Mouse (Mus musculus): ENCODE measurements at regions not wholly inside any gene's neighbourhood (a gene's known extent, or its start where the extent isn't known, plus 50 kb on each side); places are given as distances from the start of the nearest gene placed in this dataset.

DNA sequence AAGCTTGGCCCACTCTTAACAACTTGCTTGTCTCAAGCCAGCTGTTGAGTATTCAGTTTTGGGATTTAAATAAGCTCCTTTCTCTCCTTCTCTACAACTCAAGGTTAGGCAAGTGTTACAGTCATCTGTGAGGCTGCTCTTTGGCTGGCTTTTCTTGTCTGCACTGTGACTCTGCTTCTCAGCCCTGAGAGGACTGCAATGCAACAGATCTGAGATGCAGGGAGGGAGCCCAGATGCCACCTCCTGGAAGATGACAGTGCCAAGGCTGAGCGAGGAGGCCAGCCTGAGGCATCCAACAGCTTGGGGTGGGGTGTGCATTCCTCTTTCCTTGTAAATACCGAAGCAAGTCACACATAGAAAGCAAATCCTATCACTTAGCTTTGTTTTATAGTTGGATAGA lies 86.2 kb upstream of the Arhgap32 start:
- H3K9ac ChIP-seq = no peak overlapping the region
- no peak for ATAC-seq (ENCODE audit: insufficient number of reproducible peaks, low FRiP score)
- peaks cover 53% of the 10 kb centered on the region for H3K4me1 ChIP-seq (replicated peaks)
- no peak overlapping the region for H3K4me3 ChIP-seq
- WGBS = 38% methylated on average over 2 of the region's 2 CpGs
- no peak overlapping the region; the same call in 1 of the 2 replicates for H3K27ac ChIP-seq (ENCODE audit: poor library complexity, severe bottlenecking)
- H3K9me3 ChIP-seq (replicated peaks) = no peaks in the 10 kb centered on the region
- H3K27me3 ChIP-seq (replicated peaks) = no peaks in the 10 kb centered on the region
- no peaks in the 10 kb centered on the region for H3K36me3 ChIP-seq
- H3K4me2 ChIP-seq = no peak overlapping the region

- 44% methylated on average over 7 of the region's 7 CpGs for WGBS
- Histone ChIP-seq H3K27me3 (replicated peaks) (no peaks in the 10 kb centered on the region), H3K4me1 (replicated peaks) (peaks cover 53% of the 10 kb centered on the region), H3K4me2 (no peak overlapping the region), H3K27ac (ENCODE audit: poor library complexity, severe bottlenecking) (no peak overlapping the region), H3K9me3 (replicated peaks) (no peaks in the 10 kb centered on the region), H3K9ac (no peak overlapping the region), H3K36me3 (no peaks in the 10 kb centered on the region), H3K4me3 (no peak overlapping the region)
- ATAC-seq (ENCODE audit: insufficient number of reproducible peaks, low FRiP score) = no peak
Observed at GRCm38 (mm10) chr9:32030203-32030602, 85.7 kb upstream of the Arhgap32 start.

- H3K4me3 ChIP-seq = peak overlapping the region; percentile 78
Observed at GRCm38 (mm10) chr9:32031950-32032453, 83.9 kb upstream of the Arhgap32 start.

DNA sequence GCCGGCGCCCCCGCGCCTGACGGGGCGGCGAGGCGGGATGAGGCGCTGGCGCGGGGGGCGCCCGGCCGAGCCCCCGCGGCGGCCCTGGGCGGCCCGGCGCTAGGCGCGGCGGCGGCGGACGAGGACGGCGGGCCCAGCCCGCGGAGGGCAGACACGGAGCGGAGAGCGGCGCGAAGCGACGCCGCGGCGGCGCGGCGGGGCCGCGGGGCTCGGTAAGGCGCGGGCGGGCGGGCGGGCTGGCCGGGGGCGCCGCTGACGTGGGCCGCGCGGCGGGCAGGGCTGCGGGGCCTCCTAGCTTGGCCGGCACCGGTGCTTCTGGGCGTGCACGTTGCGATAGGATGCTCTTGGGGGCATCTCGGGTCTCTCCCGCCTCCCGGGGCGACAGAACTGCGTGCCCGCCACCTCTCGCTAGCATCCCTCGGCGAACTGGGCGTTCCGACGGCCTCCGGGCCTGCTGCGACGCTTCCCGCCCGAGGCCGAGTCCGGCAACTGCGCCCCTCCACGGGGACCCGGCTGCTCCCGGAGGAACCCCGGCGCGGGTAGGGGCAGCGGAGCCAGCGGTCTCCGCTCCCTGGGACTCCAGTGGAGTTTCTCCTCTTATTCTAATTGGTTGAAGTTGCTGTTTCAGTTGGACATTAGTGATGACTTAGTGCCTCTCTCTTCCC lies 83.3 kb upstream of the Arhgap32 start:
- peak overlapping the region; percentile 78 for H3K4me3 ChIP-seq
- H3K36me3 ChIP-seq = no peaks in the 10 kb centered on the region
- H3K27me3 ChIP-seq (replicated peaks) = no peaks in the 10 kb centered on the region
- peaks cover 51% of the 10 kb centered on the region for H3K4me1 ChIP-seq (replicated peaks)
- H3K4me2 ChIP-seq = peak overlapping the region; percentile 77
- 14% methylated on average over 84 of the region's 94 CpGs for WGBS
- no peaks in the 10 kb centered on the region for H3K9me3 ChIP-seq (replicated peaks)
- ATAC-seq (ENCODE audit: insufficient number of reproducible peaks, low FRiP score) = peak; percentile 37
- peak overlapping the region; percentile 77 for H3K27ac ChIP-seq (ENCODE audit: poor library complexity, severe bottlenecking)
- H3K9ac ChIP-seq = peak overlapping the region; percentile 87

More at GRCm38 (mm10) chr9:32031950-32032453, 83.9 kb upstream of the Arhgap32 start:
- H3K36me3 ChIP-seq = no peaks in the 10 kb centered on the region
- H3K4me2 ChIP-seq = peak overlapping the region; percentile 77
- H3K9me3 ChIP-seq (replicated peaks) = no peaks in the 10 kb centered on the region
- H3K27ac ChIP-seq (ENCODE audit: poor library complexity, severe bottlenecking) = peak overlapping the region; percentile 77
- peak overlapping the region; percentile 87 for H3K9ac ChIP-seq
- peaks cover 56% of the 10 kb centered on the region for H3K4me1 ChIP-seq (replicated peaks)
- no peaks in the 10 kb centered on the region for H3K27me3 ChIP-seq (replicated peaks)
- 3% methylated on average over 58 of the region's 64 CpGs for WGBS
- ATAC-seq (ENCODE audit: insufficient number of reproducible peaks, low FRiP score) = peak; percentile 86

DNA sequence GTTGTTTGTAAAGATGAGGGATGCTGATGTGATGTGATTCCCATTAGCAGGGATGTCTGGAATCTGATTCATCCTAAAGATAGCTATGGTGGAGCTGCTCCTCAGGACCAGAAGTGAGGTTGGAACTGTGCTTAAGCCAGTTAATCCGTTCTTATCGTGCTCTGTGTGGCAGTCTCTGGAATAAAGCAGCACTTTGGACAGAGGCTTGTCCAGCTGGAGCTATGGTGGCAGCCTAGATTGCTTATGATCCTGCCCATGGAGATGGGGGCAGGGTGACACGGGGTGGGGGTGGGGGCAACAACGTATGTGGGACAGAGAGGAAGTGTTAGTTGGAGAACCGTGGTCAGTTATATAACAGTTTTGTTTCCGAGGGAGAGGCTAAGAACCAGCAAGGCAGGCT lies 82.0 kb upstream of the Arhgap32 start:
- no peaks in the 10 kb centered on the region for H3K36me3 ChIP-seq
- H3K4me1 ChIP-seq (replicated peaks) = peaks cover 52% of the 10 kb centered on the region
- 18% methylated on average over 6 of the region's 6 CpGs for WGBS
- peak overlapping the region; percentile 78; the same call in 1 of the 2 replicates for H3K4me3 ChIP-seq
- no peaks in the 10 kb centered on the region for H3K9me3 ChIP-seq (replicated peaks)
- no peak overlapping the region for H3K27ac ChIP-seq (ENCODE audit: poor library complexity, severe bottlenecking)
- H3K4me2 ChIP-seq = peak overlapping the region; percentile 77
- ATAC-seq (ENCODE audit: insufficient number of reproducible peaks, low FRiP score) = no peak
- no peaks in the 10 kb centered on the region for H3K27me3 ChIP-seq (replicated peaks)
- no peak overlapping the region for H3K9ac ChIP-seq

DNA sequence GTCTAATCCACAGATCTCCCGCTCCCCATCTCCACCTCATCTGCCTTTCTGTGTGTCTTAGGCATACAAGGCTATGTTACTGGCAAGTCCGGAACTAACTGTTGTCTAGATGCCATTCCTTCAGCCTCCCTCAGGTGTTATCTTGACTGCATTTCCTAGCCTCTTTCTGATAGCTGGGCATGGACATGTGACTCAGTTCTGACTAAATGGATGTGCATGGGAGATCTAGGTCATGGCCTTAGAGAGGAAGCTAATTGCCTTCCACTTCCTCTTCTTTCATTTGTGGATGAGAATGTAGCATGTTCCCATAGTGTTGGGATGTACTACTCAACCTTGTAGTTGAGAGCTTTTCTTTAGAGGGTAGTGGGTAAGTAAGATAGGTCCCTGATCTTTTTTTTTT lies 75.9 kb upstream of the Arhgap32 start:
- Histone ChIP-seq H3K36me3 (no peaks in the 10 kb centered on the region), H3K9me3 (replicated peaks) (no peaks in the 10 kb centered on the region), H3K27ac (ENCODE audit: poor library complexity, severe bottlenecking) (no peak overlapping the region), H3K4me3 (no peak overlapping the region), H3K9ac (no peak overlapping the region), H3K4me2 (no peak overlapping the region), H3K27me3 (replicated peaks) (no peaks in the 10 kb centered on the region), H3K4me1 (replicated peaks) (peaks cover 38% of the 10 kb centered on the region)
- 79% methylated on average over 2 of the region's 2 CpGs for WGBS
- ATAC-seq (ENCODE audit: insufficient number of reproducible peaks, low FRiP score) = no peak

DNA sequence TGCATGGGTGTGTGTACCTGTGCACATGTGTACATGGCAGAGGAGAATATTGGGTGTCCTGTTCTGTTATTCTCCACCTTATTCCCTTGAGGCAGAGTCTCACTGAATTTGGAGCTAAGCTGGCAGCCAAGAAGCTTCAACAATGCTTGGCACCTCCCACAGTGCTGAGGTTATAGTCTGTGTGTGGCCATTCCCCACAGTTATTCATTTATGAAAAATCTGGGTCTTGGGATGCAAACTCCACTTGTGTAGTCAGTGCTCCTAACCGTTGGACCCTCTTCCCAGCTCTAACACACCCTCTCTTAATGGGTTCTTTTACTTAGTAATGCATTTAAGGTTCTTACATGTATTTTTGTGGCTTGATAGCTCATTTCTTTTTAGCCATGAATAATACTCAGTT lies 72.6 kb upstream of the Arhgap32 start:
- Histone ChIP-seq H3K36me3 (no peaks in the 10 kb centered on the region), H3K9ac (no peak overlapping the region), H3K27me3 (replicated peaks) (no peaks in the 10 kb centered on the region), H3K9me3 (replicated peaks) (no peaks in the 10 kb centered on the region), H3K4me3 (no peak overlapping the region), H3K4me2 (no peak overlapping the region), H3K27ac (ENCODE audit: poor library complexity, severe bottlenecking) (no peak overlapping the region), H3K4me1 (replicated peaks) (peaks cover 30% of the 10 kb centered on the region)
- no peak for ATAC-seq (ENCODE audit: insufficient number of reproducible peaks, low FRiP score)
- WGBS = 84% methylated on average over 1 of the region's 1 CpGs

DNA sequence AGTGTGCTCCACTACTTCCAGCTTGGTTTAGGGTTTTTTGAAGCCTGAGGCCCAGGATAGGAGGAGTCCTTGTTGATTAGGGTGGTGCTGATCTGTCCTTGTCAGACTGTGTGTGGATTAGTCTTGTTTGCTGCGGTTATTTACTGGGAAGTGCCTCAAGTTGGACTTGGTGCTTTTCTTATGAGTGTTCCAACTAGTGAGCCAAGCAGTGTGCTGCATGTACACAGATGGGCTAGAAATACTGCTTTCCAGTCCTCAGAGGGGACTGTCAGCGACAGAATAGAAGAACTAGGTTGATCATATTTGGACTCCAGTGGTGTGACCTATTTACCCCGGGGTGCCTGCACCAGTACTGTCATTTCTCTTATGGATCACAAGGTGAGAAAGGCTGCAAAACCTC lies 69.1 kb upstream of the Arhgap32 start:
- ATAC-seq (ENCODE audit: insufficient number of reproducible peaks, low FRiP score) = no peak
- WGBS = 84% methylated on average over 3 of the region's 3 CpGs

DNA sequence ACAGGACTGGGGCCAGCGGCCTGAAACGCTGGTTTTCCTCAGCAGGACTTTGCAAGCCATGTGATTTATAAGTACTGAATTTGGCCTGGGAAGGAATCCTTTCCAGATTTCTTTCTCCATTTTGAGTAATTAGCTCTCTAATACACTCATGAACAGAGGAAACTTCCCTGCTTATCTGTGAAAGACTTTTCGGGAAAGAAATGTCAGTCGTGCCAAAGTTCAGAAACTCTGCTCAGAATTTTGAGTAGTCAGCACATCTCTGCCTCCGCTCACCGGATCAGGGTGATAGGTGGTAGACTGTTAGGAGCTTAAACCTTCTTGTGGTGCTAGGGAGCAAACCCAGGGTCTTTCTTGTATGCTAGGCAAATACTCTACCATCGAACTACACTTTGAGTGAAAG lies 67.0 kb upstream of the Arhgap32 start:
- H3K27me3 ChIP-seq (replicated peaks) = no peaks in the 10 kb centered on the region
- no peak overlapping the region for H3K4me2 ChIP-seq
- no peak overlapping the region for H3K9ac ChIP-seq
- H3K4me1 ChIP-seq (replicated peaks) = peaks cover 19% of the 10 kb centered on the region
- H3K4me3 ChIP-seq = no peak overlapping the region
- no peak overlapping the region for H3K27ac ChIP-seq (ENCODE audit: poor library complexity, severe bottlenecking)
- no peaks in the 10 kb centered on the region for H3K36me3 ChIP-seq
- 63% methylated on average over 7 of the region's 7 CpGs for WGBS
- no peaks in the 10 kb centered on the region for H3K9me3 ChIP-seq (replicated peaks)
- ATAC-seq (ENCODE audit: insufficient number of reproducible peaks, low FRiP score) = no peak

More for the DNA sequence above, 69.1 kb upstream of the Arhgap32 start:
- Histone ChIP-seq H3K27me3 (replicated peaks) (no peaks in the 10 kb centered on the region), H3K36me3 (no peaks in the 10 kb centered on the region), H3K4me1 (replicated peaks) (peaks cover 23% of the 10 kb centered on the region), H3K9me3 (replicated peaks) (no peaks in the 10 kb centered on the region), H3K4me3 (no peak overlapping the region), H3K9ac (no peak overlapping the region), H3K4me2 (no peak overlapping the region), H3K27ac (ENCODE audit: poor library complexity, severe bottlenecking) (no peak overlapping the region)

DNA sequence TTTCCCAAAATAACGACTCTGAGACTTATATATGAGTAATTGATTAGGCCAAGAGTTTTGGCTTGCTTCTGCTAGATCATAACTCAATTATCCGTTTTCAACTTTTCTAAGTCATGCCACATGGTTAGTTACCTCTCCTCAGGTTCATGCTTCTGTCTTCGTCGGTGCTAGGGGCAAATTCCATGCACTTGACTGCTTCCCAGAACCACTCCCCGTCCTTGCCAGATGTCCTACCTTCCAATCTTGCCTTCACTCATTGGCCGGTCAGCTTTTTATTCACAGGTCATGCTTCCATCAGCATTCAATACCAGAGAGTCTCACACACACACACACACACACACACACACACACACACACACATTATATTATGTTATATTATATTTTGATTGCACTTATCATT lies 66.4 kb upstream of the Arhgap32 start:
- 67% methylated on average over 6 of the region's 6 CpGs for WGBS
- no peak overlapping the region for H3K27ac ChIP-seq (ENCODE audit: poor library complexity, severe bottlenecking)
- no peaks in the 10 kb centered on the region for H3K27me3 ChIP-seq (replicated peaks)
- H3K4me3 ChIP-seq = no peak overlapping the region
- no peak for ATAC-seq (ENCODE audit: insufficient number of reproducible peaks, low FRiP score)
- H3K4me2 ChIP-seq = no peak overlapping the region
- peaks cover 19% of the 10 kb centered on the region for H3K4me1 ChIP-seq (replicated peaks)
- no peak overlapping the region for H3K9ac ChIP-seq
- no peaks in the 10 kb centered on the region for H3K36me3 ChIP-seq
- H3K9me3 ChIP-seq (replicated peaks) = no peaks in the 10 kb centered on the region

DNA sequence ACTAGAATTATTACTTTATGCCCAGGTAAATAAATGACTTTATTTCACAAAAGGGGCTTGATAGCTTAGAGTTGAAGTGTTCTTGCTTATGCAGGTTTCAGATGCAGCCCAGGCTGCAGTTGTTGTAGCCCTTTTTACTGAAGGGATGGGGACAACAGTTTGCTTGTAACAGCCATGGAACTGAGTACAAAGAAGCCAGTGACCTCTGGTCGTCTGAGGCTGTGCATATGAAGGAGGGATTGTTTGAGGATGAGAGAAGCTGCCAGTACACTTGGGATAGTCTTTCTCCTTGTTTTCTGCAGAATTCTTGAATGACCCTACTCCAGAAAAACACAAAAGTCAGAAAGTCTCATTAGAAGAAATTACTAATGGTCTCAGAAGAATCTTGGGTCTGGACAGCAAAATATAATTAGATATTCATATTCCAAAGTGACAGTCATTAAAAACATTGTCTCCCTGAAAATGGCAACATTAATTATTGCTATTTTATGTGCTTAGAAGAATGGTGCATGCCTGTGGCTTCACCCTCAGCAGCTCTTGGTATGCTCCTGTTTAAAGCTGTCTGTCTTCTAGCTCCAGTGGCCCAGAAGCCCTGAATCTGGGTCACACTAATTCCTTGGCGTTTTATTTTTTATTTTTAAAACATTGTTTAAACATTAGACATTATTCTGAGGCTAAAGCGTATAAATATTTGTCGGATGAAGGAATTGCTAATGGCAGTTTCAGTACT lies 61.9 kb upstream of the Arhgap32 start:
- H3K27ac ChIP-seq (ENCODE audit: poor library complexity, severe bottlenecking) = no peak overlapping the region
- H3K36me3 ChIP-seq = 0 out of 2 replicates have a peak, but pooled peaks cover 3% of the 10 kb centered on the region
- ATAC-seq (ENCODE audit: insufficient number of reproducible peaks, low FRiP score) = no peak
- no peak overlapping the region for H3K9ac ChIP-seq
- no peak overlapping the region for H3K4me3 ChIP-seq
- WGBS = 72% methylated on average over 4 of the region's 4 CpGs
- H3K27me3 ChIP-seq (replicated peaks) = no peaks in the 10 kb centered on the region
- peaks cover 11% of the 10 kb centered on the region for H3K4me1 ChIP-seq (replicated peaks)
- H3K4me2 ChIP-seq = no peak overlapping the region
- H3K9me3 ChIP-seq (replicated peaks) = 0 out of 2 replicates have a peak, but pooled peaks cover 3% of the 10 kb centered on the region

All from heart, embryonic 12.5 days (tissue).